Mouse (Mus musculus) embryonic fibroblast, embryonic 13.5 days (primary cell): Measurements from ENCODE around the gene Zfp512b.

Source experiments
- CTCF ChIP-seq: IDR thresholded peaks from 2 replicates; pipeline ENCODE4 v1.5.1; 2011; ENCODE audit warnings: mild to moderate bottlenecking, control low read depth, low read length, moderate library complexity, borderline replicate concordance; ENCODE audit not compliant: insufficient read depth
- POLR2A ChIP-seq: IDR thresholded peaks from 2 replicates; pipeline ENCODE4 v1.6.1; 2011; ENCODE audit warnings: low read depth, mild to moderate bottlenecking, control low read depth, low read length, moderate library complexity

- TF ChIP-seq POLR2A (no peak), CTCF (no peak)
Measured at GRCm38 (mm10) chr2:181536410-181536809, 56.2 kb downstream of the Zfp512b start.
